Mouse (Mus musculus): ENCODE measurements at regions not wholly inside any gene's neighbourhood (a gene's known extent, or its start where the extent isn't known, plus 50 kb on each side); places are given as distances from the start of the nearest gene placed in this dataset.
A peak's percentile ranks its signal among the peaks of the same experiment; 100 is the strongest.

GRCm38 (mm10) chr9:33436459-33436858 is 800.4 kb downstream of the Ets1 start:
- Histone ChIP-seq H3K36me3 (no peaks in the 10 kb centered on the region), H3K4me1 (no peaks in the 10 kb centered on the region), H3K9me3 (no peaks in the 10 kb centered on the region), H3K9ac (no peak overlapping the region), H3K4me3 (replicated peaks) (no peak overlapping the region), H3K27me3 (replicated peaks) (no peaks in the 10 kb centered on the region), H3K27ac (no peak overlapping the region), H3K4me2 (no peak overlapping the region)
- no peak for ATAC-seq (ENCODE audit: insufficient read depth, low FRiP score, low read depth)
- WGBS = 77% methylated on average over 4 of the region's 4 CpGs

- H3K4me2 ChIP-seq = no peak overlapping the region
- WGBS = 73% methylated on average over 5 of the region's 5 CpGs
Measured at GRCm38 (mm10) chr9:33442266-33442665, 806.2 kb downstream of the Ets1 start.

GRCm38 (mm10) chr9:33445902-33446301 is 809.9 kb downstream of the Ets1 start:
- no peaks in the 10 kb centered on the region for H3K36me3 ChIP-seq
- no peaks in the 10 kb centered on the region for H3K27me3 ChIP-seq (replicated peaks)
- no peak overlapping the region for H3K27ac ChIP-seq
- H3K4me2 ChIP-seq = no peak overlapping the region
- no peaks in the 10 kb centered on the region for H3K4me1 ChIP-seq
- no peak overlapping the region for H3K9ac ChIP-seq
- ATAC-seq (ENCODE audit: insufficient read depth, low FRiP score, low read depth) = no peak
- 33% methylated on average over 1 of the region's 1 CpGs for WGBS
- no peaks in the 10 kb centered on the region for H3K9me3 ChIP-seq
- no peak overlapping the region for H3K4me3 ChIP-seq (replicated peaks)

More at GRCm38 (mm10) chr9:33442266-33442665, 806.2 kb downstream of the Ets1 start:
- ATAC-seq (ENCODE audit: insufficient read depth, low FRiP score, low read depth) = no peak
- Histone ChIP-seq H3K36me3 (no peaks in the 10 kb centered on the region), H3K4me3 (replicated peaks) (no peak overlapping the region), H3K27me3 (replicated peaks) (no peaks in the 10 kb centered on the region), H3K27ac (no peak overlapping the region), H3K9ac (no peak overlapping the region), H3K4me1 (no peaks in the 10 kb centered on the region), H3K9me3 (no peaks in the 10 kb centered on the region)

- Histone ChIP-seq H3K27ac (no peak overlapping the region), H3K4me3 (replicated peaks) (no peak overlapping the region), H3K36me3 (no peaks in the 10 kb centered on the region), H3K4me2 (no peak overlapping the region), H3K27me3 (replicated peaks) (no peaks in the 10 kb centered on the region), H3K9me3 (no peaks in the 10 kb centered on the region), H3K4me1 (no peaks in the 10 kb centered on the region), H3K9ac (no peak overlapping the region)
- 58% methylated on average over 2 of the region's 2 CpGs for WGBS
- ATAC-seq (ENCODE audit: insufficient read depth, low FRiP score, low read depth) = no peak
Measured at GRCm38 (mm10) chr9:33475106-33475505, 839.1 kb downstream of the Ets1 start.

- ATAC-seq (ENCODE audit: insufficient read depth, low FRiP score, low read depth) = no peak
- 47% methylated on average over 5 of the region's 5 CpGs for WGBS
- H3K9me3 ChIP-seq = no peaks in the 10 kb centered on the region
- no peaks in the 10 kb centered on the region for H3K4me1 ChIP-seq
- no peak overlapping the region for H3K4me2 ChIP-seq
- H3K36me3 ChIP-seq = no peaks in the 10 kb centered on the region
- H3K9ac ChIP-seq = no peak overlapping the region
- H3K27ac ChIP-seq = no peak overlapping the region
- no peaks in the 10 kb centered on the region for H3K27me3 ChIP-seq (replicated peaks)
- H3K4me3 ChIP-seq (replicated peaks) = no peak overlapping the region
Measured at GRCm38 (mm10) chr9:33482845-33483540, 847.0 kb downstream of the Ets1 start.

- Histone ChIP-seq H3K27me3 (replicated peaks) (no peaks in the 10 kb centered on the region), H3K4me1 (no peaks in the 10 kb centered on the region), H3K9ac (no peak overlapping the region), H3K4me2 (no peak overlapping the region), H3K4me3 (replicated peaks) (no peak overlapping the region), H3K36me3 (no peaks in the 10 kb centered on the region), H3K9me3 (no peaks in the 10 kb centered on the region), H3K27ac (no peak overlapping the region)
- WGBS = 62% methylated on average over 2 of the region's 2 CpGs
- ATAC-seq (ENCODE audit: insufficient read depth, low FRiP score, low read depth) = no peak
Measured at GRCm38 (mm10) chr9:33483541-33483846, 847.5 kb downstream of the Ets1 start.

- no peaks in the 10 kb centered on the region for H3K9me3 ChIP-seq
- H3K4me1 ChIP-seq = no peaks in the 10 kb centered on the region
- no peak overlapping the region for H3K27ac ChIP-seq
- H3K9ac ChIP-seq = no peak overlapping the region
- 70% methylated on average over 1 of the region's 1 CpGs for WGBS
- no peak for ATAC-seq (ENCODE audit: insufficient read depth, low FRiP score, low read depth)
- H3K36me3 ChIP-seq = no peaks in the 10 kb centered on the region
- H3K27me3 ChIP-seq (replicated peaks) = no peaks in the 10 kb centered on the region
- no peak overlapping the region for H3K4me2 ChIP-seq
- no peak overlapping the region for H3K4me3 ChIP-seq (replicated peaks)
Measured at GRCm38 (mm10) chr9:33533101-33533810, 897.2 kb downstream of the Ets1 start.

GRCm38 (mm10) chr9:33543301-33543700 is 907.3 kb downstream of the Ets1 start:
- WGBS = 41% methylated on average over 5 of the region's 5 CpGs
- H3K9ac ChIP-seq = no peak overlapping the region
- H3K9me3 ChIP-seq = no peaks in the 10 kb centered on the region
- H3K27ac ChIP-seq = no peak overlapping the region
- no peak overlapping the region for H3K4me2 ChIP-seq
- H3K4me1 ChIP-seq = no peaks in the 10 kb centered on the region
- no peaks in the 10 kb centered on the region for H3K36me3 ChIP-seq
- H3K4me3 ChIP-seq (replicated peaks) = no peak overlapping the region
- H3K27me3 ChIP-seq (replicated peaks) = no peaks in the 10 kb centered on the region
- ATAC-seq (ENCODE audit: insufficient read depth, low FRiP score, low read depth) = no peak

- Histone ChIP-seq H3K4me3 (replicated peaks) (no peak overlapping the region), H3K36me3 (no peaks in the 10 kb centered on the region), H3K9ac (no peak overlapping the region), H3K27ac (no peak overlapping the region), H3K4me1 (no peaks in the 10 kb centered on the region), H3K27me3 (replicated peaks) (no peaks in the 10 kb centered on the region), H3K4me2 (no peak overlapping the region), H3K9me3 (no peaks in the 10 kb centered on the region)
- peak; percentile 39; the same call in 1 of the 2 replicates for ATAC-seq (ENCODE audit: insufficient read depth, low FRiP score, low read depth)
- 31% methylated on average over 4 of the region's 4 CpGs for WGBS
Measured at GRCm38 (mm10) chr9:33546126-33546737, 910.2 kb downstream of the Ets1 start.

GRCm38 (mm10) chr9:33549395-33549794 is 913.4 kb downstream of the Ets1 start:
- Histone ChIP-seq H3K9me3 (no peaks in the 10 kb centered on the region), H3K4me2 (no peak overlapping the region), H3K9ac (no peak overlapping the region), H3K36me3 (no peaks in the 10 kb centered on the region), H3K4me1 (no peaks in the 10 kb centered on the region), H3K27ac (no peak overlapping the region), H3K27me3 (replicated peaks) (no peaks in the 10 kb centered on the region), H3K4me3 (replicated peaks) (no peak overlapping the region)
- no peak for ATAC-seq (ENCODE audit: insufficient read depth, low FRiP score, low read depth)
- 66% methylated on average over 5 of the region's 5 CpGs for WGBS

GRCm38 (mm10) chr9:33571990-33572389 is 913.7 kb upstream of the Kirrel3 start:
- Histone ChIP-seq H3K9ac (no peak overlapping the region), H3K9me3 (no peaks in the 10 kb centered on the region), H3K4me1 (no peaks in the 10 kb centered on the region), H3K27ac (no peak overlapping the region), H3K36me3 (no peaks in the 10 kb centered on the region), H3K4me2 (no peak overlapping the region), H3K27me3 (replicated peaks) (no peaks in the 10 kb centered on the region), H3K4me3 (replicated peaks) (no peak overlapping the region)
- 88% methylated on average over 2 of the region's 2 CpGs for WGBS
- no peak for ATAC-seq (ENCODE audit: insufficient read depth, low FRiP score, low read depth)

GRCm38 (mm10) chr9:33611511-33611910 is 874.2 kb upstream of the Kirrel3 start:
- H3K4me3 ChIP-seq (replicated peaks) = no peak overlapping the region
- no peaks in the 10 kb centered on the region for H3K27me3 ChIP-seq (replicated peaks)
- H3K4me1 ChIP-seq = no peaks in the 10 kb centered on the region
- WGBS = 74% methylated on average over 1 of the region's 1 CpGs
- no peaks in the 10 kb centered on the region for H3K9me3 ChIP-seq
- H3K9ac ChIP-seq = no peak overlapping the region
- no peak overlapping the region for H3K27ac ChIP-seq
- no peak overlapping the region for H3K4me2 ChIP-seq
- ATAC-seq (ENCODE audit: insufficient read depth, low FRiP score, low read depth) = no peak
- H3K36me3 ChIP-seq = no peaks in the 10 kb centered on the region

Measured in stomach, embryonic 15.5 days (tissue).